Mouse (Mus musculus): Measurements from ENCODE around the gene Ascl2. TPM values are rescaled to one million over a fixed set of nuclear protein-coding genes. Genes with fewer than 3 reads are reported as not detected.

The Ascl2 gene
- polyA plus RNA-seq (2015; fragmentation: Nextera tagmentation; extraction: Ambion mirVana) = 6.2 and 6.7 TPM in 2 replicates

DNA sequence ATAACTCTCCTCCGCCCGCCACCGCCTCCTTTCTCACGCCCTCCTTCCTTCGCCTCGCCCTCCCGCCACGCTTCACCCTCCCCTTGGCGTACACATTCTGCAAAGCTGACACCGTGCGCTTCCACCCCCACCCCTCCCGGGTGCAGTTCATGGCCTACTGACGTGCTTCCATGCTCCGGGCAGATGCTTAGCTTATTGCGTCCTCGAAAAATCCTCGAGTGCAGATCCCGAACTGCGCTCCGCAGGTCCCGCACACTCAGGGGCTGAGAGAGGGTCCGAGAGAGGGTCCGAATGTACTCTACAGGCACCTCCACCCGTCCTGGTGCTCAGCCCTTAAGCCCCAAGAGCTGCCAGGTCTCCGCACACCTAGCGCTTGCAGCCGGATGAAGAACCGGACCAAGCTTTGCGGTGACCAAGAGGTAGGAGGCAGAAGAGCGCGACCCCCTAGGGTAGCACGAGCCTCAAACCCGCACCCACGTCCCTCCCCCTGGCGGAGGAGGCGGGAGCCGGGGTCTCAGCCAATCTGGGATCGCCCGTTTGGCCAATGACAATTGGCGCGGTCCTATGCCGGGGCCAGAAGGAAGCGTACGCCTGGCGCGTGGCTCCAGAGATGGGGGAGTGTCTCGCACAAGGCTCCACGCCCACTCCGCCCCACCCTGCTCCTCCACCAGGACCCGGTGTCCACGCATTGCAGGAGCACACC is at the start of gene Ascl2:
TSS of gene Ascl2 (minus strand) at position 456 of the 703 bp plus-strand sequence.
- Histone ChIP-seq H3K27ac (ENCODE audit: low read length) (peak within 1 kb of the TSS; percentile 88), H3K9ac (ENCODE audit: low read length) (peak within 1 kb of the TSS; percentile 67), H3K4me3 (replicated peaks; ENCODE audit: low read length) (peak within 1 kb of the TSS; percentile 52), H3K4me1 (ENCODE audit: control insufficient read depth, insufficient read depth, low read length) (peaks cover 13% of the 10 kb centered on the region; the same call in 1 of the 2 replicates), H3K36me3 (ENCODE audit: control insufficient read depth, insufficient read depth, low read length) (no peaks in the 10 kb centered on the region), H3K9me3 (replicated peaks; ENCODE audit: control insufficient read depth, low read length) (no peaks in the 10 kb centered on the region), H3K4me2 (ENCODE audit: low read depth, low read length) (peak within 1 kb of the TSS; percentile 94), H3K27me3 (ENCODE audit: control insufficient read depth, insufficient read depth, low read length) (peaks cover 53% of the 10 kb centered on the region)
- peak; percentile 60; the same call in 1 of the 2 replicates for ATAC-seq (ENCODE audit: insufficient read depth, low FRiP score)
- WGBS = 1% methylated on average over 50 of the region's 51 CpGs

DNA sequence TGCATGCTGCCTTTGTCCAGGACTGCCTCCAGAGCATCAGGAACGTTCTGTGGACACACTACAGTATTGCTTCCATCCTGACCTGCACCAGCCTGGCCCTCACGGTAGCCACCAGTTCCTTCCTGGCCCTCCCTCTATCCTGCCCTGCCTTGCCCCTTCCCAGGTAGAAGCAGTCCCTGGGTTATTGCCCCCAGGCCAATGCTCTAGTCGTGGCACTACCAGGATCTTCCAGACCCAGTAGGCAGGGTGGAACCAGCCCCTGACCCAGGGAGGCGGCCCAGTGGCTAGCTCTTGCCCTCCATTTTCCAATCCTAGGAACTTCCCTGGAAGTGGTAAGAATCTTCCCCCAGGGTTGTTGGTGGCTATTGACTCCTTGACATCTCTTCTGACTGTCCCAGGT is 48.1 kb upstream of the Ascl2 start:
- no peak overlapping the region for H3K9ac ChIP-seq (ENCODE audit: low read length)
- no peak for ATAC-seq (ENCODE audit: insufficient read depth, low FRiP score)
- no peaks in the 10 kb centered on the region for H3K27me3 ChIP-seq (ENCODE audit: control insufficient read depth, insufficient read depth, low read length)
- no peaks in the 10 kb centered on the region for H3K9me3 ChIP-seq (replicated peaks; ENCODE audit: control insufficient read depth, low read length)
- no peak overlapping the region for H3K4me2 ChIP-seq (ENCODE audit: low read depth, low read length)
- no peak overlapping the region for H3K27ac ChIP-seq (ENCODE audit: low read length)
- peaks cover 46% of the 10 kb centered on the region for H3K4me1 ChIP-seq (ENCODE audit: control insufficient read depth, insufficient read depth, low read length)
- H3K36me3 ChIP-seq (ENCODE audit: control insufficient read depth, insufficient read depth, low read length) = no peaks in the 10 kb centered on the region
- H3K4me3 ChIP-seq (replicated peaks; ENCODE audit: low read length) = no peak overlapping the region
- WGBS = 80% methylated on average over 4 of the region's 4 CpGs

DNA sequence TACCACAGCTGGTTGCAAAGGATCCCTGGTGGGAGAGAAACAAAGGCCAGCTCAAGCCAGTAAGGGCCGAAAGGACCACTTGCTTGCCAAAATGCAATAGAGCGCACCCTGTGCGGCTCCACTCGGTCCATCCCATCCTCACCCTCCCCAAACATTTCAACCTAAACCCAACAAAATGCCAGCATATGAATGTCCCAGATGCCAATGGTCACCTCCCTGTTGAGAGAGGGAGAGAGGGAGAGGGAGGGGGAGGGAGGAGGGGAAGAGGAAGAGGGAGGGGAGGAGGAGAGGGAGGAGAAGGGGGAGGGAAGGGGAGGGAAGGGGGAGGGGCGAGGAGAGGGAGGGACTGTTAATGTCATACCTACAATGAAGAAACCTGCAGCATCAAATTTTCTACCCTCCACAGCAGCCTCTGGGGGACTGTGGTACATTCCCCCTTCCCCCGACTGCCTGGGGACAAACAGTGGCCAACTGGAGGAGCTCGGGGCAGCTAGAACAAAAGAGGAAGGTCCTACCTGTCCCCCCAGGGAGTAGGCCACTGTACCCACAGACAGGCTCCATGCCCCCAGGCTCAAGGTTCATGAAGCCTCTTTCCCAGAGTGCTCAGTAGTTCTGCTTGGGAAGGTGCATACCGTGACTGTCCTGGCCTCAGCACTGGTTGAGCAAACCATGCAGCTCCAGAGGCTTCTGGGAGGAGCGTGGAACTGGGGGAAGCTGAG is 47.5 kb upstream of the Ascl2 start:
- H3K27me3 ChIP-seq (ENCODE audit: control insufficient read depth, insufficient read depth, low read length) = no peaks in the 10 kb centered on the region
- no peaks in the 10 kb centered on the region for H3K36me3 ChIP-seq (ENCODE audit: control insufficient read depth, insufficient read depth, low read length)
- peak overlapping the region; percentile 10; the same call in 1 of the 2 replicates for H3K4me2 ChIP-seq (ENCODE audit: low read depth, low read length)
- no peaks in the 10 kb centered on the region for H3K9me3 ChIP-seq (replicated peaks; ENCODE audit: control insufficient read depth, low read length)
- H3K4me1 ChIP-seq (ENCODE audit: control insufficient read depth, insufficient read depth, low read length) = peaks cover 48% of the 10 kb centered on the region
- WGBS = 51% methylated on average over 9 of the region's 9 CpGs
- no peak overlapping the region for H3K9ac ChIP-seq (ENCODE audit: low read length)
- ATAC-seq (ENCODE audit: insufficient read depth, low FRiP score) = peak; percentile 6; the same call in 1 of the 2 replicates
- H3K4me3 ChIP-seq (replicated peaks; ENCODE audit: low read length) = no peak overlapping the region
- peak overlapping the region; percentile 73 for H3K27ac ChIP-seq (ENCODE audit: low read length)

DNA sequence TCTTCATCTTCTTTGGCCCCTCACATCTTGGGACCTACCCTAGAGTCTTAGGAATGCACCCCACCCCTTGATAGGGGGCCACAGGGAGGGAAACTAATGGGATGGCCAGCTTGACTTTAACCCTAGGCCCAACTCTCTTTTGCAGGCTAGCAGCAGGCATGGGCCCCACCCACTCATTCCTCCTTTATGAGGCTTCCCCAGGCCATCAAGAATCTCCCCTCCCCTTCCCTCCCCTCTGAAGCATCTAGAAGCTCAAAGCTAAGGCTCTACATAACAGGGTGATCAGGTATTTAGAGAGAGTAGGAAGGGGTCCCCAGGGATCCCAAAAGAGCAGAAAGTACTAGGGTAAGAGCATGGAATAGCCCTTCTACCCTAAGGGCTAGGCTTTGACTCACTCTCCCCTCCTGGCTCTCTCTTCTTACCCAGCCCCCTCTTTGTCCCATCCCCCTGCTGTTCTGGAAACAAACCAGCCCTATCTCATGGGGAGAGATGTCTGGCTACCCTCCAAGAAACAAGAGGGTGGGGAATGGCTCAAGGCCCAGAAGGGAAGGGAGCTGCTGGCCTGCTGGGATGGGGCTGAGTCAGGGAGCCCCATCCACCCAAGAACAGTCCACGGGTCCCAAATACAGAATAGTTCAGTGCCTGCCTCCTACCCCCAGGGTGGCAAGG is 46.8 kb upstream of the Ascl2 start:
- no peaks in the 10 kb centered on the region for H3K9me3 ChIP-seq (replicated peaks; ENCODE audit: control insufficient read depth, low read length)
- H3K27me3 ChIP-seq (ENCODE audit: control insufficient read depth, insufficient read depth, low read length) = no peaks in the 10 kb centered on the region
- H3K9ac ChIP-seq (ENCODE audit: low read length) = no peak overlapping the region
- H3K4me1 ChIP-seq (ENCODE audit: control insufficient read depth, insufficient read depth, low read length) = peaks cover 54% of the 10 kb centered on the region
- 13% methylated on average over 1 of the region's 1 CpGs for WGBS
- ATAC-seq (ENCODE audit: insufficient read depth, low FRiP score) = peak; percentile 80
- peak overlapping the region; percentile 73 for H3K27ac ChIP-seq (ENCODE audit: low read length)
- H3K4me2 ChIP-seq (ENCODE audit: low read depth, low read length) = peak overlapping the region; percentile 10; the same call in 1 of the 2 replicates
- H3K36me3 ChIP-seq (ENCODE audit: control insufficient read depth, insufficient read depth, low read length) = no peaks in the 10 kb centered on the region
- H3K4me3 ChIP-seq (replicated peaks; ENCODE audit: low read length) = no peak overlapping the region

DNA sequence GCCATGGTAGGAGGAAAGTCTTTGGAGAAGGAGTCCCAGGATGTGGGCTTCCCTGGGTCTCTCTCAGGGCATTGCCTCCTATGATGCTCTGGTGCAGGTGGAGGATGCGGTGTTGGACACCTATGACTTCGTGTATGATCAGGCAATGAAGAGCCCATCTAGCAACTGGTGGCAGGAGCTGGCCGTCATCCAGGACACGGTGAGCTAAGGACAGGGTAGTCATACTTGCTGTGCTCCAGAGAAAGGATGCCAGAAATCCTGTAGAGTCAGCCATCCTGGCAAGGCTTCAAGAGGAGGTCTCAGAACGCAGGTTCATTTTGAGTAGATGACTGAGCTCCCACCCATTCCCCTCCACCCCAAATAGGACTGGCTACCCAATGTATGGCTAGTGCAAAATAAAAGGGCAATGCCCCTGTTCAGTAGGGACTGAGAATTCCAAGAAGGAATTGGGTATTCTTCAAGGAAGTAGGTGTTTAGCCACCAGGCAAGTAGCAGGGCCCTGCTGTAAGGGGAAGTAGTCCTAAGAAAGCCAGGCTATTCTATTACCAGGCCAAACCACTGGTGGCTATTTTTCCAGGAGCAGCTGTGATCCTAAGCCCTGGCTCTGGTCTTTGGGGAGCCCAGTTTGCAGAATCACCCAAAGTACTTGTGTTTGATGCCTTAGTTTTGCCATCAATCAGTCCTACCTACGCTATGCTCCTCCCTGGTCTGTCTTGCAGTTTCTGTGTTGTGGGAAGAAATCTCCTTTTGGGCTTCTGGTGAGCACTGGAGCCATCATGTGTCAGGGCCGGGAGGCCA is 46.0 kb upstream of the Ascl2 start:
- no peak overlapping the region for H3K9ac ChIP-seq (ENCODE audit: low read length)
- H3K36me3 ChIP-seq (ENCODE audit: control insufficient read depth, insufficient read depth, low read length) = no peaks in the 10 kb centered on the region
- no peak overlapping the region for H3K4me3 ChIP-seq (replicated peaks; ENCODE audit: low read length)
- H3K9me3 ChIP-seq (replicated peaks; ENCODE audit: control insufficient read depth, low read length) = no peaks in the 10 kb centered on the region
- H3K27me3 ChIP-seq (ENCODE audit: control insufficient read depth, insufficient read depth, low read length) = no peaks in the 10 kb centered on the region
- H3K4me2 ChIP-seq (ENCODE audit: low read depth, low read length) = no peak overlapping the region
- no peak for ATAC-seq (ENCODE audit: insufficient read depth, low FRiP score)
- 75% methylated on average over 7 of the region's 7 CpGs for WGBS
- H3K4me1 ChIP-seq (ENCODE audit: control insufficient read depth, insufficient read depth, low read length) = peaks cover 58% of the 10 kb centered on the region
- H3K27ac ChIP-seq (ENCODE audit: low read length) = peak overlapping the region; percentile 73

DNA sequence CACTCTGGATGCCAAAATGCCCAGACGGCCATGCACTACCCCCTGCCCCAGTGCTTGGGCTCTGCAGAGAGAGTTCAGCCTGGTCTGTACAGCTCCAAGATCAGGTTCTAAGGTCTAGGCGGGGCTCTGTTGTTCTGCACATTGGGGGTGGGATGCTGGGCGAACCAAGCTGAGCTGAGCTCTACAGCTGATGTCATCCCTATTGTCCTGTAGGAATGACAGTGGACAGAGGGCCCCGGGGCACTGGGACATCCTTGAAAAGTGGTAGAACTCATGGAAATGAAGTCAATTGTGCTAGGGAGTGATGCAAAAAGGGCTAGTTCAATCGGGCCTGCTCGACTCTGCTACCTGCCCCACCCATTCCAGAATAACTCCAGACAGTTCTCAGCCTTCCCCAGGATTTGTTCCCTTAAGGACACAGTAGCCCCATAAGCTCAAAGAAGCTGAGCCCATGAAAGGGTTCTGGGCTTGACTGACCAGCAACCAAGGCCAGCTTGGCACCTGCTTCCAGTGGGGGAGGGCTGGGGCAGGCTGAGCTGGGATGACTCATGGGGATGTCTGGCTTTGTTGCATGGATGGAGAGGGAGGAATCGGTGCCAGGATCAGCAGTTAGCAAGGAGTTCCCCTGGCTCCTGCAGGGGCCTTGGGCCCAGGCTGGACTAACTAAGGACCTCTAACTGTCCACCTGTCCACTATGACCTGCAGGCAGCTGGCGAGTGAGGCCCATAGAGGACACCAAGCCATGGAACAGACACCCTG is 44.5 kb upstream of the Ascl2 start:
- Histone ChIP-seq H3K4me3 (replicated peaks; ENCODE audit: low read length) (no peak overlapping the region), H3K9ac (ENCODE audit: low read length) (no peak overlapping the region), H3K4me1 (ENCODE audit: control insufficient read depth, insufficient read depth, low read length) (peaks cover 65% of the 10 kb centered on the region), H3K27me3 (ENCODE audit: control insufficient read depth, insufficient read depth, low read length) (no peaks in the 10 kb centered on the region), H3K4me2 (ENCODE audit: low read depth, low read length) (no peak overlapping the region), H3K36me3 (ENCODE audit: control insufficient read depth, insufficient read depth, low read length) (no peaks in the 10 kb centered on the region), H3K27ac (ENCODE audit: low read length) (peak overlapping the region; percentile 72), H3K9me3 (replicated peaks; ENCODE audit: control insufficient read depth, low read length) (no peaks in the 10 kb centered on the region)
- WGBS = 60% methylated on average over 8 of the region's 8 CpGs
- no peak for ATAC-seq (ENCODE audit: insufficient read depth, low FRiP score)

DNA sequence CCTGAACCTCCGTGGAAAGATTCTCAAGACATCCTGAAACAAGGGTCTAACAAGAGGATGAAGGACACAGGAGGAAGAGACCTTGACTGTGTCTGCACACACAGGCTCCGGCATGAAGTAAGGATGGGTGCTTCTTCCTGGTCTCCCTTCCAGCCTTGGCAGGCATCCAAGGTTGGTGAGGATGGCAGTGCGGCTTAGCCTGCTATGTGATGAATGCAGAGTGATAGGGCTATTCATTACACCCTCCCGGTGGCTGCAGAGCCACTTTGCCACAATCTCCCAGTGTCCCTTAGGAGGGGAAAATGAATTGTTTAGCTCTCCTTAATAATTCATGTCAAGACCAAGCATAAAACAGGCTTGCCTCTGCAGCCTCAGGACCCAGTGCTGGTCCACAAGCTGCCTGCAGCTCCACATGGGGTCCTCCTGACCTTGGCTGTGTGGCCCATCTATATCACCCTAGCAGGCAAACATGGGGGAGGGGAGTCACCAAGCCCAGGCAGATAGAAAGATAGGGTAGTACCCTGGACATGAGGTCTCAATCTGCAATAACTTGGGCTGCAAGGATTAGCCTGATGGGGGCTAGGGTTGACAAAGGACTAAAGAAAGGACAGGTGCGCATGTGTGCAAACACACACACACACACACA is 43.3 kb upstream of the Ascl2 start:
- H3K4me1 ChIP-seq (ENCODE audit: control insufficient read depth, insufficient read depth, low read length) = peaks cover 75% of the 10 kb centered on the region
- H3K27ac ChIP-seq (ENCODE audit: low read length) = peak overlapping the region; percentile 66; the same call in 1 of the 2 replicates
- WGBS = 43% methylated on average over 5 of the region's 5 CpGs

DNA sequence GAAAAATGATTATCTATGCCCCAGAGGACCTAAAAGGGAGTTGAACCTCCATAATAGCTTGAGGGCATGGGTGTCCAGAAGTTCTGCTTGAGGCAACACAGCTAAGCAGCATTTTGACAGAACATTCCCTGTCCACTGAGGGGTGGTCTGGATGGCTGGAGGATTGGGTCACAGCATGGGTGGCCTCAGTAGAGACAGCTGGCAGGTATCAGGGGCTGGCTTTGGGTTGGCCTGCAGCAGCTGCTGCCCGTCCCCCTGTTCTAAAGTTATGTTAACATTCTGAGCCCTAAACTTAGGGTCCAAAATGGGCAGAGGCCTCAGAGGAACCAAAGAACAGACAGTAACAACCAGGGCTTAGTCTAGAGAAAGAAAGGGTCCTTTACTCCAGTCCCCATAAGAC is 42.2 kb upstream of the Ascl2 start:
- ATAC-seq (ENCODE audit: insufficient read depth, low FRiP score) = no peak
- Histone ChIP-seq H3K9me3 (replicated peaks; ENCODE audit: control insufficient read depth, low read length) (no peaks in the 10 kb centered on the region), H3K36me3 (ENCODE audit: control insufficient read depth, insufficient read depth, low read length) (no peaks in the 10 kb centered on the region), H3K9ac (ENCODE audit: low read length) (no peak overlapping the region), H3K4me1 (ENCODE audit: control insufficient read depth, insufficient read depth, low read length) (peaks cover 67% of the 10 kb centered on the region), H3K27ac (ENCODE audit: low read length) (peak overlapping the region; percentile 66; the same call in 1 of the 2 replicates), H3K4me3 (replicated peaks; ENCODE audit: low read length) (no peak overlapping the region), H3K4me2 (ENCODE audit: low read depth, low read length) (no peak overlapping the region), H3K27me3 (ENCODE audit: control insufficient read depth, insufficient read depth, low read length) (no peaks in the 10 kb centered on the region)
- 55% methylated on average over 1 of the region's 1 CpGs for WGBS

More for the DNA sequence above, 43.3 kb upstream of the Ascl2 start:
- no peak for ATAC-seq (ENCODE audit: insufficient read depth, low FRiP score)
- H3K27me3 ChIP-seq (ENCODE audit: control insufficient read depth, insufficient read depth, low read length) = no peaks in the 10 kb centered on the region
- no peak overlapping the region for H3K4me3 ChIP-seq (replicated peaks; ENCODE audit: low read length)
- H3K9me3 ChIP-seq (replicated peaks; ENCODE audit: control insufficient read depth, low read length) = no peaks in the 10 kb centered on the region
- H3K9ac ChIP-seq (ENCODE audit: low read length) = no peak overlapping the region
- H3K4me2 ChIP-seq (ENCODE audit: low read depth, low read length) = no peak overlapping the region
- H3K36me3 ChIP-seq (ENCODE audit: control insufficient read depth, insufficient read depth, low read length) = no peaks in the 10 kb centered on the region
